Mouse (Mus musculus) C2C12 (cell line): ENCODE results near the gene Agpat2.

Experiments
- CTCF ChIP-seq: IDR thresholded peaks from one replicate; pipeline ENCODE4 v1.5.1; 2011; ENCODE audit not compliant: control insufficient read depth, insufficient read depth, insufficient read length
- USF1 ChIP-seq: IDR thresholded peaks from one replicate; pipeline ENCODE4 v1.6.1; 2011; ENCODE audit warnings: low read depth, mild to moderate bottlenecking, control low read depth, moderate library complexity

DNA sequence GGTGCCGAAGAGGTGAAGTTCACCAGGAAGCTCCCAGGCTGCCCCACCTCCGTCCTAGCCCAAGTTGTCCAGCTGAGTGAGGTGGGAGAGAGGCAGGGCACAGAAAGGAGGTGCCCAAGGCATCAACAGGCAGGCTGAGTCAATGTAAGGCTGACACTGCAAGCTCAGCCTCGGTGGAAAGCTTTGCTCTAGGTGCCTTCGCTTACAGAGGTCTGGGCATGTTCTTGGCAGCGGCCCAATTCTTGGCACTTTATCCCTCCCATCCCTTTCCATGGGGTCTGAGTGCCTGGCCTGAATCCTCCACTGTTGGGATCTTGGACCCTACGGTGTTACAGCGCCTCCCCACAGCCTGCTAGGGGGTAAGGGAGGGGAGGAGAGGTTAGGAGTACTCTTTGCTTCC lies 21.5 kb downstream of the Agpat2 start:
- TF ChIP-seq CTCF (no peak), USF1 (no peak)
